Mouse (Mus musculus) heart, adult 2 months (tissue): ENCODE data around the gene Foxp1.

Experiments
- CTCF ChIP-seq: fragments of 200-600 bp; IDR thresholded peaks from 2 replicates; pipeline ENCODE4 v1.8.1; 2022; ENCODE audit warnings: antibody characterized with exemption, mild to moderate bottlenecking, moderate library complexity
- POLR2A ChIP-seq: fragments of 200-500 bp; IDR thresholded peaks from 2 replicates; pipeline ENCODE4 v1.6.1; 2011; ENCODE audit warnings: mild to moderate bottlenecking, low read depth, low read length, control low read depth; ENCODE audit not compliant: insufficient read depth

DNA sequence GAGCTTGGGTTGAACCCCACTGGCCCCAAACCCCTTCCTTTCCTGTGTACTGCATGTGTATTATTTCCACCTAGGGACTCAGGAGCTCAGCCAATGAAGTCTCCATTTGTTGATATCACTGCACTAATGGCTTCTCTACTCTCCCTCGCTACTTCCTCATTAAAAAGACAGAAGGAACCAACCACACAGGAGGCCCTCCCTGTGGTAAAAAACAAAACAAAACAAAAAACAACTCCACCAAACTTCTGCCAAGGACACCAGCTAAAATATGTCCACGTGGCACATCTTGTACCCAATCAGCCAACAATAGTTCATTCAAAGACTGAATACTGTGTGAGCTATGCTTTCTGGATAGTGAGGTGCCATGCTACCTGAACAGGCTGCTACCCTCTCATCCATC is 537.1 kb downstream of the Foxp1 start:
- TF ChIP-seq POLR2A (no peak), CTCF (no peak)
